Mouse (Mus musculus): Measurements from ENCODE around the gene Chmp6.
A peak's percentile ranks its signal among the peaks of the same experiment; 100 is the strongest.

The Chmp6 gene

DNA sequence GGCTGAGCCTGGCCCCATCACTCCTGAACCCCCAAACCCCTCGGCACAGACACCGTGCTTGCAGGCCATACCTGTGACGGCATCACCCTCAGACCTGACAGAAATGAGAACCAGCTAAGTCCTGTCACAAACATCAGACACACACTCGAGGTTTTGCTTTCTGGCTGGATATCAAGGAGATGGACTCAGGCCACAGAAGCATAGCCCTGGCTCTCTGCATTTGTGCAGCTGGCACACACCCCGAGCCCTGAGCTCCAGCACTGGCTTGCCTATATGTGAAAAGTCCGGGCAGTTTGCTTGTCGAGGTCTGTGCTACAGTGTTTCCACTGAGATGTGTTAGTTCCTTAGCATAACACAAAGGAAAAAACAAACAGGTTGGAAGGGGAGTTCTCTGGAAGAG, 5.5 kb upstream of the Chmp6 start:
- no peak for DNase-seq (ENCODE audit: low read depth, low spot score)

DNA sequence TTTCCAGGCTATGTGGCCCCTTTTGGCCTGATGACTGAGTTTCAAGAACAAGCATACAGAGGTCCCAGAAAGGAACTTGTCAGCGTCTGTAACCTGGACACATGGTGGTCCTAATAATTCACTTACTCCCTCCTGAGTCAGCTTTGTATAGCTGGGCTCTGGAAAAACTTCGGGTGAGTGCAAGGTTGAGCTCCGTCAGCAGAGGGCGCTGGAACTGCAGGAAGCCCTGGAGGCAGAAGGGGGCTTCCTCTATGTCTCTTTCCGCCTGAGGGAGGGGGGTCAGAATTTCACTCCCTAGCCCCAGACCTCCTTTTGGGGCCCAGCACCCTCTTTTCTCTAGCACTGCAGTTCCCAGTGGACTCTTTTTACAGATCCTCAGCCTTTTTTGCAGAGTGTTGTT, 3.8 kb upstream of the Chmp6 start:
- DNase-seq (ENCODE audit: low read depth, low spot score), result peak; percentile 62

DNA sequence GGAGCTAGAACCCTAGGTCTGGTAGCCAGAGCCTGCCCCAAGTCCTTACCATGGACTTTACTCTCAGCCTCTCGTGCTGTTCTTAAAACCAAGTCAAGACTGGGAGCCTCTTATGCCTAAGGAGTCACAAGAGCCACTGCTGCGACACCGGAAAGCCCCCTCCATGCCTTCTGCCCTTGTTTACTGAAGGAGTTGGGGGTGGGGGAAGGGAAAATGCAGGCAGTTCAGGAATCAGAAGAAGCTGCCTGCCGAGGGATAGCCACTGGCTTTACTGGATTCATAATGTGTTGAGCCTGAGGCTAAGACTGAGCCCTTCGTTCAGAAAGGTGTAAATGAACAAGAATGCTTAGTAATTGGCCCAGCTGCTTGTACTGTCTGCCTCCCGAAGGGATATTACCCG, 396 bp upstream of the Chmp6 start:
- no peak for DNase-seq (ENCODE audit: low read depth, low spot score)

DNA sequence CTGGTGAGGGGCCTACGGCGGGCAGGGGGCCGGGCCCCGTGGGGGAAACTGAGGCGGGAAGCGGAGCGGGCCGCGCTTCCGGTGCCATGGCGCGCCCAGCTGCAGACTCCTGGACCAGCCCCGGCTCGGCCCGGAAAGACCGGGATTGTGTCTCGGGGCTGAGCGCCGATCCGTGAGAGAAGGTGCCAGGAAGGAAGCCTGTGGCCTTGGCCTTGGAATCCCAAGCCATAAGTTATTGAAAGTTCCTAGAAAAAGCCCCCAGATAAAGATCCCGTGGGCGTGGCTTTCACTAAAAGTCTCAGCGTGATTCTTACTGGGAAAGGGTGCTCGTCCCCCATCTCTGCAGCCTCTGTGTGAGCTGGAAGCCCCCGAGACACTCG, 684 bp downstream of the Chmp6 start:
- no peak for DNase-seq (ENCODE audit: low read depth, low spot score)

DNA sequence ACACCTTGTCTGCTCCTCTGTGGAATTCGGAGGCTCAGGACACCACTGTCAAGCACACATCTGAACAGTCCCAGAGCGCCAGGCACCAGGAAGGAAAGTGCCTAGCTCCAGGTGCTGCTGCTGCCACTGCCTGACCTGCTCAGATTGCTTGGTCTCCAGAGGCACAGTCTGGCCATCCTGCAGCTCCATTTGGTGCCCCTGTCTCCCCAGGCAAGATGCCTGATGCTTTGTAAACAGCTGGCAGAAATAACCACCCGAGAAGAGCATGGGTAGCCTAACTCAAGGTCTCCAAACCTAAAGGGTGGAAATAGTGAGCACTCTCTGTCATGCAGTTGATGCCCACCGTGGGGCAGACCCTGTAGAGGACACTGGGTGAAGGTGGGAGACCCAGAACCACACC, 1.1 kb downstream of the Chmp6 start:
- no peak for DNase-seq (ENCODE audit: low read depth, low spot score)

DNA sequence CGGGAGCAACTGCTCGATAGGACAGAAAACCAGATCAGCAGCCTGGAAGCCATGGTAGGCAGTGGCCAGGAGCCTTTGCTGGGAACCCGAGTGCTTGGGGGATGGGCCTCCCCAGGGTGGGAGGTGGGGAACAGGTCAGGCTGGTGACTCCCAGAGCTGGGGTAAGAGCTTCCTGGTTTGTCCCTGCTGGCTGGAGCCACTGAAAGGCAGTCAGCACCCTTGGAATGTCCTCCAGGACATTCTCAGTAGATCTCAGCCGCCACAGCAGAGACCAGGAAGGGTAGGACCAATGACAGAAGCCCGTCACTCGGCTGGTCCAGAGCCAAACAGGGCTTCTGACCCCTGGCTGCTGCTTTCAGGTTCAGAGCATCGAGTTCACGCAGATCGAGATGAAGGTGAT, 2.4 kb downstream of the Chmp6 start:
- no peak for DNase-seq (ENCODE audit: low read depth, low spot score)

DNA sequence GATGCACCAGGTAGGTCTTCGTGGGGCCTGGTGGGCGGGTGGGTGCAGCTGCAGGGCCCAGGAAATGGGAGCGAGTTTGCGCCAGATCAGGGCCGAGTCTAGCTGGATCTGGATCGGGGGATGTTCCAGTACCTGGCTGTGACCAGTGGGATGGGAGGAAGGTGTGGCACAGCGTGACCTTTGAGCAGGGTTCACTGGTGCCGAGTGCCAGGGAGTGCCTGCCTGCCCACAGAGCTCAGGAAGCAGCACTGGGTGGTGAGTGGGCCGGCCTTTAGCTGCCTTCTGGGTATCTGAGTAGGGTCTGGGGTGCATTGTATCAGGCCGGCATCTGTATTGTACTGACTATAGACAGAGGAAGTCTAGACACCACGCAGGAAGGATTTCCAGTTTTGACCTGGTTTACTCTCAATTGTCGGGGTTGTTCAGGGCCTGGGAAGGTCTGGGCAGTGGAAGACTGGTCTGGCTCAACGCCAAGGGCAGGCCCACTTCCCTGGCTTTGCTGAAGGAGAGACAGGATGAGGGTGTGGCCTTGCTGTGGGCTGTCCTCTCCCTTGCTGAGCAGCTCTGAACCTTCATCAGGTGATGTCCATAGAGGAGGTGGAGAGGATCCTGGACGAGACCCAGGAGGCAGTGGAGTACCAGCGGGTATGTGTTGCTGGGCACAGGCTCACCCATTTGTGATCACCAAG, 3.0 kb downstream of the Chmp6 start:
- no peak for DNase-seq (ENCODE audit: low read depth, low spot score)

DNA sequence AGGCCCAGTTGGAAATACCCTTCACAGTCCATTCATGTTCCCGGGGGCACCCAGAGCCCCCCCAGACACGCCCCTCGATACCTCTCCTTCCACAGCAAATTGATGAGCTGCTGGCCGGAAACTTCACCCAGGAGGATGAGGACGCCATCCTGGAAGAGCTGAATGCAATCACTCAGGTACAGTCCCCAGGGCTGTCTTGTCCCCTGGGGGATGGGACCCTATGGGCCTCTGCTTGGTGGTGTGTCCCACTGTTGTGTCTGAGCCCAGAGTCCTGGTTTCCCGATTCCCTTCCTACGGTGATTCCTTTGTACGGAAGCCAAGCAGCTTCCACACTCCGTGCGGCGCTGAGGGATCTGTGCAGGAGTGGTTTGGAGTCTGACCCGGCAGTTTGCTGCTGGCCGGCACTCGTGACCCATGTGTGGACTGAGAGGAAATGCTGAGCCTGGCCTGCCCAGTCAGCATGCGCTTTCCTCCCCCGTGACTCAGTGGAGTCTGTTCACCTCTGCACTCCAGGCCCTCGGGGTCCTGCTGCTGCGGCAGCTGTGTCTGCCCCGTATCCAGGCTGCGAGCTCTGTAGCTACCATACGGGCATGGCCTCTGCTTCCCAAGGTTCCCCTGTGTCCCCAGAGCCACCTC, 3.7 kb downstream of the Chmp6 start:
- DNase-seq (ENCODE audit: low read depth, low spot score), result no peak

DNA sequence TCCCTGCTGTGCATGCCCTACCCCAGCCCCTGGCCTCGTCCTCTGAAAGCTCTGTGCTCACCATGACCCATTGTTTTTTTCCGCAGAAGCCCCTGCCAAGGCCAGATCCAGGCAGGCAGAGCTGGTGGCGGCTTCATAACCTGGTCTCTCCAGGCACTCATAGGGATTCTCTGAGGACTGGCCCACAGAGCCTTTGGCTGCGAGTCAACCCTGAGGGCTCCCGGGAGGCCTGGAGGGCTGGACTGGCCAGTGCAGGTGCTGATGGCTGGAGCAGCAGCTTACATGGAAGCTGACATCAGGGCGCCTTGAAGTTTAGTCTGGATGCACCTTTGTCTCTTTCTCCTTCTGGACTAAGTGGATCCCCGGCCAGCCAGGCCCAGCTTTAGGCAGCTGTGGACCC, 5.3 kb downstream of the Chmp6 start:
- no peak for DNase-seq (ENCODE audit: low read depth, low spot score)

DNA sequence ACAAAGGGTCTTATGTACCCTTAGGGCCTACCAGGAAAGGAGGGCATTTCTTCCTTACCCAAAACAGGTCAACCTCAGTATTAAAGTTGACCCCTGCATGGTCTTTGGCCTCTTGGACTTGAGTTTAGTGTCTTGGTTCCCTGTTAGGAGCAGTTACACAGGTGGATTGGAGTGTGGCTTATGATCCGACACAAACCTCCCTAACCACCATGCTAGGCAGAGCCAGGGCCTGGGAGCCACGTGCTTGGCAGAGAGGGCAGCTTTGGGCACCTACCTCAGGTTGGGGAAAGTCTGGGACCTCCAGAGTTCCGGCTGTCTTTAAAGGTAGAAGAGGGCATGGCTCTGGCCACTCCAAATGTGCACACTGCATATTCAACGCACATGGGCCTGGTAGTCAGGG, 6.2 kb downstream of the Chmp6 start:
- no peak for DNase-seq (ENCODE audit: low read depth, low spot score)

DNA sequence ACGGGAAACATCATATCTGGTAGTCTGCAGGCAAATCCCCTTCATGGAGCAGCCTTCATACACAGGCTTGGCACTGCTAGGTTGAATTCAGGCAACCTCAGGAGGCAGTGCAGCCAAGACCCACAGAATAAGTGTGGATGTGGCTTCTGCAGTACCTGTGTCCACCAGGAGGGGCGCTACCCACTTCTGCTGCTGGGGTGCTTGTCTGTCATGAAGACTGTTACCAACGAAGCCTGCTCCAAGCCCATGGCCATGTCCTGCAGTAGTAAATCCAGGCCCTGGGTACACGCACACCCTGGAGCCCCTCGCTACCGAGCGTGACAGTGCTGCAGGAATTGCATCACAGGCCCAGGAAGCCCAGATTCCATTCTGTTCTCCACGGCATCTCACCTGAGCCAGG, 6.7 kb downstream of the Chmp6 start:
- peak; percentile 69 for DNase-seq (ENCODE audit: low read depth, low spot score)

DNA sequence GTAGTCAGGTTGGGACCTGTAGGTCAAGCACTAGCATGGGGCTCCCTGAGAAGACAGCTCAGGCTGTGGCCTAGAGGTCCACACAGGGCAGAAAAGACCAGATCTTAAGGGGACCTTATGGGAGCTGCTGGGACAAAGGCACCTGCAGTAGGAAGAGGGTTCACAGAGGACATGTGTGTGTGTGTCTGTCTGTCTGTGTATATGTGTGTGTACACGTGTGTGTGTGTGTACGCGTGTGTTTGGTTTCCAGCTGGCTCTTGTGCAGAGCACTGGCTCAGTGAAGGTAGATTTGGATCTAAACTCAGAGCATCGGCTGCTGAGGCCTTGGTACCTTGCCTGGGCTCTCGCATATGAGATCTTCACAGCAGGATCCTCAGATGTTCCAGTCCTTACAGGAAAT, 7.4 kb downstream of the Chmp6 start:
- no peak for DNase-seq (ENCODE audit: low read depth, low spot score)

DNA sequence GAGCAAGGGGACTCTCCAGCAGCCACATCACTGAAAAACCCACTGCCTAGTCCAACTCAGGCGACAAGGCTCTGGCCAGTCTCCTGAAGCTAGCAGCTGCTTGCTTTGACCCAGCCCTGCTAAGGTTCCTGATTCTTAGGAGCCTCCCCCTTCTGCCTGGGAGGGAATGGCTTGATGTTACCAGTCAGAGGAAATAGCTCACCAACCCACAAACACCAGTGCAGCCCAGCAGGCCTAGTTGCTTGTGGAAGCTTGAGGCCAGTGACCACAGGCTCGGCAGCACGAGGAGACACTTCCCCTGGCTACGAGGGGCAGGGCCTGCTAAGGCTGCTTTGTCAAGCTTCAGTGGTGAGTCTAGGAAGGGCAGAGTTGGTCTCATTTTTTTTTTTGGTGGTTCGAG, 11.9 kb downstream of the Chmp6 start:
- no peak for DNase-seq (ENCODE audit: low read depth, low spot score)

DNA sequence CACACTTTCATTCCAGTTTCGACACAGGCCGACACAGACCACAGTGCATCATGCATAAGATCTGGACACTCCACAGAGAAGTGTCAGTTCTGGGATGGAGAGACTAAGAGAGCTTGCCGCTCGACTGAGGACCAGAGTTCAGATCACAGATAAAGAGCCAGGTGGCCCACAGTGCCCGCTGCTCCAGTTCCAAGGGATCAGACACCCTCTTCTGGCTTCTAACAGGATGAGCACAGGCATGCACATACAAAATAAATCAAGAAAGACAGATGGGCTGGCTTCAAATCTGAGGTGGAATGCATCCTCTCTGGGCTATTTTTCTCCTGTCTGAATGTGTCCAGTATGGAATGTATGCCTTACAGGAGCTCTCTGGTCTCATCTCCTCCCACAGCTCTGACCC, 13.5 kb downstream of the Chmp6 start:
- DNase-seq (ENCODE audit: low read depth, low spot score), result no peak

DNA sequence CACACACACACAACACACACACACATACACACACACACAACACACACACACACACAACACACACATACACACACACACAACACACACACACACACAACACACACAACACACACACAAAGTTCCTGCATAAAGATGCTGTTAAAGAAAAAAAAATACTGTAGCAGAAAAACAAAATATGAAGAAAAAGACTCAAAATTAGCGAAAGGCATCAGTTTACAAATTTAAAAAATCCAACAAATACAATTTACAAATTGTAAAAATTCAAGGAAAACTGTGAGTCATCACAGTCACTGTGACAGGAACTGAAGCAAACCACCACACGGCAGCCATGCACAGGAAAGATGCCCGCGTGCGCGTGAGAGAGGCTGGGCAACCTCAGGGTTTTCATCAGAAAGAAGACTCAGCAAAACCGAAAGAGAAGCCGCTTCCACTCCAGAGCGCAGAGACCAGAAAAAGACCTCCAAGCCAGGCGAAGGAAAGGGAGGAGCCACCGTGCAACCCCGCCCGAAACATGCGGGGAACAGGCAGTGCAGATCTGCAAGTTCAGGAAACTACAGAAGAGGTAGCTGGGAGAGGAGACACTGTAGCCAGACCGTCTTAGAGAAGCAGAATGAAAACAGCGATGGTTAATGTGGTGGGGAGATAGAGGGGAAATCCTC, 14.9 kb downstream of the Chmp6 start:
- DNase-seq (ENCODE audit: low read depth, low spot score), result peak; percentile 90

DNA sequence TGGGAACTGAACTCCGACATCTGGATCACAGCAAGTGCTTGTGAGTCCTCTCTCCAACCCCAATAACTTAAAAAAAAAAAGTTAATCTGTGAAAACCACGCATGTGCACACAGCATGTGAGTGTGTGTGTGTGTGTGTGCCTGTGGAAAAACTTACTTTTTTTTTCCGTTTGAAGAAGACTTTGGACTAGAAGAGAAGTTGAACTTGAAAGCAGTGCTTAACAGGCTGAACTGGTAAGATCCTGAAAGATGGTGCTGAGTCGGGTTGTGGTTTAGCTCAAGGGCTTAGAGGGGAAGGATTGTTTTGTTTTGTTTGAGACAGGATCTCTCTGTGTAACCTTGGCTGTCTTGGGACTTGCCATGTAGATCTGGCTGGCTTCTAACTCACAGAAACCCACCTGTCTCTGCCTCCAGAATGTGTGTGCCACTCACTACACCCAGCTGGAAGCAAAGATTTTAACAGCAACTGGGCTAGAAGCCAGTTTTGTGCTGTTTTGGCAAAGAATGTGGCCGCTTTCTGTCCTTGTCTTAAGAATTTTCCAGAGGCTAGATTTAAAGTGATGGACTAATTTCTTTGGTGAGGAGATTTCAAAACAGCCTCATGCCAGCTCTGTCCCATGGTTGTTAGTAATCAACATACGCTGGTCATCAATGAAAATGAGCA, 16.5 kb downstream of the Chmp6 start:
- DNase-seq (ENCODE audit: low read depth, low spot score), result peak; percentile 81

DNA sequence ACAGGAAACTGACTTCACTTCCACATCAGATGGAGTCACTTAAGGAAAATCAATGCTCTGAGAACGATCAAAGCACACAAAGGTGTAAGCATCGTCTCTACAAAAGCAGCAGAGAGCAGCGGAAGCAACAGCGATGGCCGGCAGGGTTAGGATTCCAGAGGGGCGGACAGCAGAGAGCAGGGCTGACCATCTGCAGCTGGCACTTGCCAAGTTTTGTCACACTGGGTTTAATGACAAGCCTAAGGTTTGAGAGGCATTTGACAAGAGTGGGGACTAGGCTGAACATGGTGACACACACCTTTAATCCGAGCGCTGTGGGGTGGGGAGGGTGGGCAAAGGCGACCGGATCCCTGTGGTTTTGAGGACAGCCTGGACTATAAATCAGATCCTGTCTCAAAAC, 18.6 kb downstream of the Chmp6 start:
- peak; percentile 41 for DNase-seq (ENCODE audit: low read depth, low spot score)

DNA sequence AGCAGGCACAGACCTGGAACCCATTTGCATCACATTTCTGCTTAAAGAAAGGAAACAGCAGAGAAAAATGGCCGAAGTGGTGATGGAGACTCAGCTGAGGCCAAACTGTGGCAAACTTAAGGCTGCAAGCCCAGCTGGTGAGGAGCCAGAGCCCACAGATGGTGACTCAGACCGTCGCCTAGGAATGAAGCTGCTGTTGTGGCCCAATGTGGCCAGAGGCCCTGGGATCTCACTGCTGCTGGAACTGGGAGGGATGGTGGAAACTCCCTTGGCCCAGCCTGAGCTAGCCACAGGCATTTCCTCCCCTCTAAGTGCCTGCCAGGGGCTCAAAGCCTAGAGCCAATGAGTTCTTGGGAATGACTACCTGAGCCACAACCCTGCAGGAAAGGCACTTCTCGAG, 19.9 kb downstream of the Chmp6 start:
- DNase-seq (ENCODE audit: low read depth, low spot score), result peak; percentile 57

DNA sequence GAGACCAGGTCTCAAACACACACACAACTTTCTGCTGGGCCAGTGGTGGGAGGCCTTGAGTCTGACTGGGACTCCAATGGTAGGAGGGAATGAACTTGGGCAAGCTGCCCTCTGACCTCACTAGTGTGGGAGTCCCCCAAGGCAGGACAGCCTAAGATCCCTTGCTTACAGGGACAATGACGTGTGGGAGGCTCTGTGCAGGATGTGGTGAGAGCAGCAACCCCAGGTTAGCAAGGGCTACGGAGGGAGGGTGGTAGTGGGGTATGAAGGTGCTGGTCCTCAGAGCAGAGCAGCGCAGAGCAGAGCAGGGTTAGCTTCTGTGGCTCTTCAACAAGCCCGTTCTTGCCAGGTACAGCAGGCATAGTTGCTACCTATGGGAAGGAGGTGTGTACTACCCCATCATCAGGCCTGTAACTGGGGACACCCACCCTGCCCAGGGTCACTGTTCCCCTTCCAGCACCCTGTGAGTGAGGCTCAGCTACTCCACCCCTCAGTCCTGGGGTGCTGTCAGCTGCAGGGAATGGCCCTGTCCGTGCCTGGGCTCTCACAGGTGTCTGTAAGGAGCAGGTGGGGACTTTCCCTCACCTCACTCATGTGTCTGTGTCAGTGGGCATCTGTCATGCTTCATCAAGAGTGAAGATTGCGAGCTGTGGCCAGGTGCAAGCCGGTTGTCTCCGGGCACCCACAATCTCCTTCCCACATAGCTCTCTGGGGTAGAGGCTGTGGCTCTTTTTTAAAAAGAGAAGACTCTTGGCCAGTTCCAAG, 20.8 kb downstream of the Chmp6 start:
- DNase-seq (ENCODE audit: low read depth, low spot score), result peak; percentile 85

DNA sequence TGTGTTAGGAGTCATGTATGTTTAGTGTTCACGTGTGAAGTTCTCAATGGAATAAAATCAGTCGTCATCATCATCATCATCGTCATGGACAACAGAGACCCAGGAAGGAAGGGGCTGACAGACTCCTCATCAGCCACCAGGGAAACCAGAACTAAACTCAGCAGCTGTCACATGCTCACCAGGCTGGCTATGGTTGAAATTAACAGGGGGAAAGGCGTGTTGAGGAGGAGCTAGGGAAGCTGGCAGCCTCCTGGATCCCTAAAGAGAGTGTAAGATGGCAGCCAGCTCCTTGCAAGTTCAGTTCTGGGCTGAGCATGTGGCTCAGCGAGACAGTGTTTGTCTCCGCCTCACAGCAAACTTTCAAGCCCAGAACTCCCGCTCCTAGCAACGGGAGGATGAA, 21.5 kb downstream of the Chmp6 start:
- DNase-seq (ENCODE audit: low read depth, low spot score), result no peak

DNA sequence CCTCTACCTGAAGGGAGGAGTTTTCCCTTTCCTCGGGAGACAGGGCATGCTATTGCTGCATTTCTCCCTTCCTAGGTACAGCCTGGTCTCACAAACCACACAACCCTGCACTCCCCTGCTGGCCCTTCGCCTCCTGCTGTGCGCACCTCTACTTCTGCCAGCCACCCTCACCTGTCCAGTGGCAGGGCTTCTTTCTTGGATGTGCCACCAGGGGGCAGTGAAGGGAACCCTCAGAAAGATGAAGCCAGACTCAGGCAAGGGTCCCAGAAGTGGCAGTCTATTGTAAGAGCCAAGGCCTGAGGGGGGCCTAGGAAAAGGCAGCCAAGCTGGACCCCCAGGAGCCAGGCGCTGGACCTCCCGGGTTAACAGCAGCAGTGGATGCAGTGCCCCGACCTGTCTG, 22.2 kb downstream of the Chmp6 start:
- DNase-seq (ENCODE audit: low read depth, low spot score), result peak; percentile 62

DNA sequence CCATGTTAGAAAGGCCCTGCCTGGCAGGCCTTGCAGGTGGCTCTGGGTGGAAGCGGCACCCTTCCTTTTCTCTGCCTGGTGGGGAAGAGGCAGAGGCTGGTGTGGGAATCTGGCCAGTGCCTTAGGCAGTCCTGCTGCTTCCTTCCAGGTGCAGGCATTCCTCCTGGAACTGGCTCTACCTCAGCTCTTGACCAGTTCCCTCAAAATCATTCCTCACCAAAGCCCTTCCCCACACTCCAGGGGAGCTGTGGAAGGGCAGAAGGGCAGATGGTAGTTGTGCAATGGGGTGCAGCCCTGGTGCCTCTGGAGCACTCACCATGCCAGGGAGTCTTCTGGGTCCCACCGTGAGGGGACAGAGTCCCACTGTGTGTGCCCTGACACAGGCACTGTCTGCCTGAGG, 23.2 kb downstream of the Chmp6 start:
- no peak for DNase-seq (ENCODE audit: low read depth, low spot score)

Measured in CD4-positive helper T cell, adult 2 months (primary cell).